Mouse (Mus musculus) stomach, postnatal 0 days (tissue): Measurements from ENCODE around the gene Ehd3. TPM values are rescaled to one million over a fixed set of nuclear protein-coding genes. Genes with fewer than 3 reads are reported as not detected.

Experiments used
- ATAC-seq: fragments of 200-750 bp; cut with Nextera tagmentation; 2 replicates; pipeline ENCODE4 v1.8.0; 2017; ENCODE audit not compliant: low FRiP score, low TSS enrichment
- DNase-seq: peaks from one replicate; pipeline ENCODE4 v3.0.0-alpha.2; 2016; ENCODE audit warnings: low spot score
- H3K27ac ChIP-seq: fragments of 300-500 bp; sonication (generic); replicated peaks from 2 replicates; pipeline ENCODE4 v1.5.1; 2014; ENCODE audit warnings: mild to moderate bottlenecking, control low read depth
- H3K27me3 ChIP-seq: fragments of 300-500 bp; sonication (generic); 2 replicates; pipeline ENCODE4 v1.6.1; 2014; ENCODE audit warnings: low read length; ENCODE audit not compliant: control insufficient read depth, insufficient read depth
- H3K36me3 ChIP-seq: fragments of 300-500 bp; sonication (generic); 2 replicates; pipeline ENCODE4 v1.6.1; 2014; ENCODE audit warnings: low read length, mixed read lengths; ENCODE audit not compliant: control insufficient read depth, insufficient read depth
- H3K4me1 ChIP-seq: fragments of 300-500 bp; sonication (generic); replicated peaks from 2 replicates; pipeline ENCODE4 v1.6.1; 2014; ENCODE audit warnings: antibody characterized with exemption; ENCODE audit not compliant: control insufficient read depth, insufficient read depth
- H3K4me2 ChIP-seq: fragments of 300-500 bp; sonication (generic); replicated peaks from 2 replicates; pipeline ENCODE4 v1.6.1; 2014; ENCODE audit warnings: low read depth, mild to moderate bottlenecking, control low read depth, moderate library complexity
- H3K4me3 ChIP-seq: fragments of 300-500 bp; sonication (generic); 2 replicates; pipeline ENCODE4 v1.5.1; 2014; ENCODE audit warnings: low read depth, low read length, control low read depth
- H3K9ac ChIP-seq: fragments of 300-500 bp; sonication (generic); 2 replicates; pipeline ENCODE4 v1.6.1; 2014; ENCODE audit warnings: mild to moderate bottlenecking, low read length, control low read depth, mixed read lengths
- H3K9me3 ChIP-seq: fragments of 300-500 bp; sonication (generic); 2 replicates; pipeline ENCODE4 v1.6.1; 2016; ENCODE audit warnings: low read length; ENCODE audit not compliant: control insufficient read depth
- CTCF ChIP-seq: IDR thresholded peaks from 2 replicates; pipeline ENCODE4 v1.5.1; 2016; ENCODE audit warnings: antibody characterized with exemption, low read depth, mild to moderate bottlenecking, moderate library complexity
- EP300 ChIP-seq: optimal IDR thresholded peaks from 2 replicates; pipeline ENCODE3; 2016; ENCODE audit warnings: antibody characterized with exemption
- WGBS: fragments of 180-500 bp; shearing (Covaris S2); extraction: QIAGEN DNeasy Blood & Tissue Kit; methylation state at CpG from one replicate; pipeline ENCODE4 v1.1.7; 2014; 5-methylcytosine and 5-hydroxymethylcytosine counted together
- polyA plus RNA-seq: library from polyadenylated mRNA; unstranded; fragments of >200 nt; fragmentation: Nextera tagmentation; extraction: Ambion mirVana; gene quantifications from 2 replicates; pipeline ENCODE4 v1.2.1, GENCODE M21; 2015

Ehd3 gene
- polyA plus RNA-seq, 1 experiment from 2014 or later: 2.9 TPM

DNA sequence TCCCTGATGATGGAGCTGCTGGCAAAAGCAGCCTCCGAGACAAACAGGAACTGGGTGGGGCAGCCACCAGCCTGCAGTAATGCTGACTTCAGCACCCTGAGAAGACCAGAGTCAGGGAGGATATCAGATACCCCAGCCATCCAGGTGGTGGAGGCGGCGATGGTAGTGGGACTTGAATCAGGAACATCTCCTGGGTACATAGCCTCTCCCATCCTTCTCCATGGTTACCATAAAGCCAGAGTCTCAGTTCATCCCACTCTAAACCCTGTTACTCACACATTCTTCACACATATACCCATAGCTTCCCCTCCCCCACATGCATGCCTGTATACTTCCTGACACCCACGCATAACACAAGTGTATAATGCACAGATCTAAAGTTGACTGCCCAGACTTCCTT is 18.3 kb downstream of the Ehd3 start:
- Histone ChIP-seq H3K9ac (no peak overlapping the region), H3K36me3 (no peaks in the 10 kb centered on the region), H3K4me1 (no peaks in the 10 kb centered on the region), H3K27me3 (no peaks in the 10 kb centered on the region), H3K9me3 (no peaks in the 10 kb centered on the region), H3K4me3 (no peak overlapping the region), H3K27ac (no peak overlapping the region), H3K4me2 (no peak overlapping the region)
- 71% methylated on average over 4 of the region's 4 CpGs for WGBS
- DNase-seq: no peak
- ATAC-seq: no peak
- TF ChIP-seq CTCF: no peak
- no peak for TF ChIP-seq EP300

GRCm38 (mm10) chr17:73823121-73824021 is 19.4 kb downstream of the Ehd3 start:
- H3K9ac ChIP-seq: no peak overlapping the region
- H3K4me3 ChIP-seq: no peak overlapping the region
- no peaks in the 10 kb centered on the region for H3K4me1 ChIP-seq
- no peaks in the 10 kb centered on the region for H3K27me3 ChIP-seq
- 79% methylated on average over 17 of the region's 17 CpGs for WGBS
- no peak overlapping the region for H3K4me2 ChIP-seq
- H3K27ac ChIP-seq: no peak overlapping the region
- ATAC-seq (no peak), DNase-seq (no peak)
- TF ChIP-seq CTCF: peak; percentile 7; the same call in 1 of the 2 replicates
- TF ChIP-seq EP300: no peak
- no peaks in the 10 kb centered on the region for H3K36me3 ChIP-seq
- no peaks in the 10 kb centered on the region for H3K9me3 ChIP-seq

GRCm38 (mm10) chr17:73824022-73824340 is 20.0 kb downstream of the Ehd3 start:
- Histone ChIP-seq H3K4me1 (no peaks in the 10 kb centered on the region), H3K9me3 (no peaks in the 10 kb centered on the region), H3K4me3 (no peak overlapping the region), H3K27me3 (no peaks in the 10 kb centered on the region), H3K9ac (no peak overlapping the region), H3K36me3 (no peaks in the 10 kb centered on the region), H3K27ac (no peak overlapping the region), H3K4me2 (no peak overlapping the region)
- TF ChIP-seq CTCF: no peak
- no peak for TF ChIP-seq EP300
- no peak for DNase-seq
- 70% methylated on average over 6 of the region's 6 CpGs for WGBS
- ATAC-seq: no peak

GRCm38 (mm10) chr17:73826106-73826505 is 22.2 kb downstream of the Ehd3 start:
- H3K4me3 ChIP-seq: no peak overlapping the region
- no peaks in the 10 kb centered on the region for H3K27me3 ChIP-seq
- H3K4me2 ChIP-seq: no peak overlapping the region
- H3K27ac ChIP-seq: no peak overlapping the region
- WGBS: 72% methylated on average over 6 of the region's 6 CpGs
- ATAC-seq (no peak), DNase-seq (no peak)
- H3K9me3 ChIP-seq: no peaks in the 10 kb centered on the region
- no peak overlapping the region for H3K9ac ChIP-seq
- no peak for TF ChIP-seq EP300
- no peak for TF ChIP-seq CTCF
- H3K4me1 ChIP-seq: no peaks in the 10 kb centered on the region
- no peaks in the 10 kb centered on the region for H3K36me3 ChIP-seq

DNA sequence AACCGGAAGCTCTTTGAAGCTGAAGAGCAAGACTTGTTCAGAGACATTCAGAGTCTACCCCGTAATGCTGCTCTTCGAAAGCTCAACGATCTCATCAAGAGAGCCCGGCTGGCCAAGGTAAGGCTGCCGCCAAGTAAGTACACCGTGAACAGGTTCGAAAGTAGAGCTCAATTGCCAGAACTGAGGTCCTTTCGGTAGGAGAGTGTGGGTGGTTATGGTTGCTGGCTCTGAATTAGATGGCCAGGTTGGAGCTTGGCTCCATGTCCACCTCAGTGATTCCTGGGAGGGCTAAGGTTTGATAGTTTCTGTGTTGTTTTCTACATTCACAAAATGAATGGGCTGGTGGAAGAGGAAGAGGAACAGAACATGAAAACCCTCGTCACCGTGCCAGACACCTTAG is 23.5 kb downstream of the Ehd3 start:
- ATAC-seq (no peak), DNase-seq (no peak)
- no peak overlapping the region for H3K4me2 ChIP-seq
- H3K27ac ChIP-seq: no peak overlapping the region
- no peaks in the 10 kb centered on the region for H3K4me1 ChIP-seq
- H3K9me3 ChIP-seq: no peaks in the 10 kb centered on the region
- no peaks in the 10 kb centered on the region for H3K27me3 ChIP-seq
- no peak overlapping the region for H3K4me3 ChIP-seq
- H3K36me3 ChIP-seq: no peaks in the 10 kb centered on the region
- WGBS: 96% methylated on average over 11 of the region's 11 CpGs
- H3K9ac ChIP-seq: no peak overlapping the region
- TF ChIP-seq EP300 (no peak), CTCF (no peak)

DNA sequence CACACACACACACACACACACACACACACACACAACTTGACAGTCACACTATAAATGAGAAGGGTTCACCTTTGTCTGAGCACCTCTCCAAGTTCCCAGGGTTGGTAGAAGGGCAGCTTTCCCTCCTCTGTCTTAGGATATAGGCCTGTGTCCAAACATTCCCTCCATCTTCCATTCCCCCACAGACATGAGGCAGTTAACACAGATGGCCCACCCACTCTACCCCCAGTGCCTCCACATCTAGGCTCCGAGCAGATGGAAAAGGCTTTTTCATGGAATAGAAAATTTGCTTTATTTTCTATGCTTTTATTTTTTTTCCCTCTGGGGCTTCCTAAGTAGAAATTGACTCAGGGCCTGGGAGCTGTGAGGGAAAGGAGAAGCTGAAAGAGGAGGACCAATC is 26.6 kb downstream of the Ehd3 start:
- DNase-seq (no peak), ATAC-seq (no peak)
- no peak overlapping the region for H3K4me3 ChIP-seq
- 65% methylated on average over 1 of the region's 1 CpGs for WGBS
- no peak overlapping the region for H3K9ac ChIP-seq
- H3K27me3 ChIP-seq: no peaks in the 10 kb centered on the region
- TF ChIP-seq EP300 (no peak), CTCF (no peak)
- no peaks in the 10 kb centered on the region for H3K4me1 ChIP-seq
- no peaks in the 10 kb centered on the region for H3K9me3 ChIP-seq
- no peaks in the 10 kb centered on the region for H3K36me3 ChIP-seq
- no peak overlapping the region for H3K4me2 ChIP-seq
- no peak overlapping the region for H3K27ac ChIP-seq
